Mouse (Mus musculus): ENCODE results near the gene Dbx1. TPM values are rescaled to one million over a fixed set of nuclear protein-coding genes. Genes with fewer than 3 reads are reported as not detected.

Gene Dbx1
- total RNA-seq, 2 experiments from 2014 or later: not detected

Other genes with a start within 250 kb of the Dbx1 start
- 1 to 10 TPM; 9.5 to 9.8 TPM for gene Htatip2, start 122.3 kb upstream of the Dbx1 start, total RNA-seq (2021)
- 10 to 100 TPM; 30.4 to 32.5 TPM for gene Prmt3, start 141.5 kb upstream of the Dbx1 start, total RNA-seq (2021)

Data from layer of hippocampus, postnatal 25 days (tissue).